Mouse (Mus musculus) myocyte (in vitro differentiated cells): ENCODE measurements at regions not wholly inside any gene's neighbourhood (a gene's known extent, or its start where the extent isn't known, plus 50 kb on each side); places are given as distances from the start of the nearest gene placed in this dataset.
A peak's percentile ranks its signal among the peaks of the same experiment; 100 is the strongest.

Experiments
- H3K27me3 ChIP-seq: one replicate; pipeline ENCODE4 v1.6.1; 2011; ENCODE audit not compliant: control insufficient read depth, insufficient read depth, insufficient read length
- H3K36me3 ChIP-seq: one replicate; pipeline ENCODE4 v1.6.1; 2011; ENCODE audit not compliant: control insufficient read depth, insufficient read depth
- H3K4me2 ChIP-seq: one replicate; pipeline ENCODE4 v1.6.1; 2011; ENCODE audit warnings: low read depth, control low read depth
- H3K4me3 ChIP-seq: one replicate; pipeline ENCODE4 v1.5.1; 2011; ENCODE audit warnings: mild to moderate bottlenecking, control low read depth, moderate library complexity
- H3K79me2 ChIP-seq: one replicate; pipeline ENCODE4 v1.6.1; 2011; ENCODE audit not compliant: control insufficient read depth, insufficient read depth
- H3ac ChIP-seq: one replicate; pipeline ENCODE4 v1.6.1; 2011; ENCODE audit not compliant: control insufficient read depth, insufficient read length
- CEBPB ChIP-seq: IDR thresholded peaks from 2 replicates; pipeline ENCODE4 v1.6.1; 2011; ENCODE audit warnings: mild to moderate bottlenecking, moderate library complexity; ENCODE audit not compliant: poor library complexity, insufficient read depth, severe bottlenecking
- E2F4 ChIP-seq: IDR thresholded peaks from one replicate; pipeline ENCODE4 v1.6.1; 2011; ENCODE audit warnings: mild to moderate bottlenecking, control low read depth, moderate library complexity; ENCODE audit not compliant: insufficient read depth
- MAX ChIP-seq: IDR thresholded peaks from one replicate; pipeline ENCODE4 v1.6.1; 2011; ENCODE audit warnings: low read depth, mild to moderate bottlenecking, control low read depth
- MYOD1 ChIP-seq, 3 experiments: IDR thresholded peaks; one replicate each; pipeline ENCODE4 v1.6.1; 2011; ENCODE audit warnings: control low read depth in 2 of 3, low read depth in 2 of 3, mild to moderate bottlenecking in 2 of 3, moderate library complexity in 1 of 3; ENCODE audit not compliant: insufficient read length in 2 of 3, control insufficient read depth in 1 of 3
- MYOG ChIP-seq, 3 experiments: IDR thresholded peaks; one replicate each; pipeline ENCODE4 v1.6.1; 2011; ENCODE audit warnings: control low read depth in 2 of 3, low read depth in 2 of 3, mild to moderate bottlenecking in 2 of 3; ENCODE audit not compliant: insufficient read length in 2 of 3, control insufficient read depth in 1 of 3, insufficient read depth in 1 of 3
- POLR2A ChIP-seq: IDR thresholded peaks from one replicate; pipeline ENCODE4 v1.6.1; 2011; ENCODE audit warnings: low read depth, mild to moderate bottlenecking, control low read depth, moderate library complexity; ENCODE audit not compliant: insufficient read length
- POLR2AphosphoS2 ChIP-seq: IDR thresholded peaks from one replicate; pipeline ENCODE4 v1.6.1; 2011; ENCODE audit warnings: low read depth, control low read depth; ENCODE audit not compliant: insufficient read length
- REST ChIP-seq: IDR thresholded peaks from one replicate; pipeline ENCODE4 v1.6.1; 2011; ENCODE audit warnings: mild to moderate bottlenecking, control low read depth, moderate library complexity; ENCODE audit not compliant: insufficient read depth, insufficient read length
- SRF ChIP-seq: IDR thresholded peaks from one replicate; pipeline ENCODE4 v1.6.1; 2011; ENCODE audit warnings: low read depth; ENCODE audit not compliant: control insufficient read depth, insufficient read length
- TCF12 ChIP-seq: IDR thresholded peaks from one replicate; pipeline ENCODE4 v1.6.1; 2011; ENCODE audit warnings: mild to moderate bottlenecking, control low read depth; ENCODE audit not compliant: poor library complexity, insufficient read depth, severe bottlenecking
- TCF3 ChIP-seq: IDR thresholded peaks from one replicate; pipeline ENCODE4 v1.6.1; 2011; ENCODE audit warnings: low read depth, control low read depth; ENCODE audit not compliant: insufficient read length
- USF1 ChIP-seq: IDR thresholded peaks from one replicate; pipeline ENCODE4 v1.6.1; 2011; ENCODE audit warnings: low read depth, mild to moderate bottlenecking, control low read depth, moderate library complexity

DNA sequence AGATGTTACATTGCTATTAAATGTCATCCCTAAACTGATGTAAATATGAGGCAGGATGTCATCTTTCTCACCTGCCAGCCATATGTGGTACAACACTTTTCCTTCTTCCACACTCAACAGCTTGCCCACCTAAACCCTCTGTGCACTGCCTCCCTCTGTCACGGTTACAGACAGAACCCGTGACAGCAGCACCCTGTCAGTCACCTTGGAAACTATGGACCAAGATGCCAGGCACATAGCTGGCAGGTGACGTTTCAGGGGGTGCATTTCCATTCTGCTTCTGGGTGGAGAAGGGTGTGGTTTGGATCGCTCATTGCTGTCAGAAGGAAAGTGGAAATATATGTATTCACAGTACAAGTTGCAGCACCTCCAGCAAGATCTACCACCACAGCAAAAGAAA lies 100.2 kb upstream of the Npas2 start:
- Histone ChIP-seq H3K36me3 (no peaks in the 10 kb centered on the region), H3K4me2 (no peak overlapping the region), H3K27me3 (no peaks in the 10 kb centered on the region), H3K4me3 (no peak overlapping the region), H3K79me2 (no peaks in the 10 kb centered on the region), H3ac (no peak overlapping the region)
- TF ChIP-seq REST: no peak
- TF ChIP-seq MYOG (IDR thresholded peaks at IDR 0.05; ENCODE audit: control insufficient read depth in 1 of 3, insufficient read depth in 1 of 3, insufficient read length in 2 of 3, low read depth in 2 of 3): no peak
- TF ChIP-seq MYOD1 (IDR thresholded peaks at IDR 0.05; ENCODE audit: control insufficient read depth in 1 of 3, insufficient read length in 2 of 3, low read depth in 2 of 3): no peak
- no peak for TF ChIP-seq POLR2AphosphoS2
- no peak for TF ChIP-seq POLR2A
- TF ChIP-seq TCF12: no peak
- TF ChIP-seq USF1: no peak
- no peak for TF ChIP-seq CEBPB
- TF ChIP-seq SRF: no peak
- TF ChIP-seq MAX: no peak
- TF ChIP-seq TCF3: no peak
- TF ChIP-seq E2F4: no peak

DNA sequence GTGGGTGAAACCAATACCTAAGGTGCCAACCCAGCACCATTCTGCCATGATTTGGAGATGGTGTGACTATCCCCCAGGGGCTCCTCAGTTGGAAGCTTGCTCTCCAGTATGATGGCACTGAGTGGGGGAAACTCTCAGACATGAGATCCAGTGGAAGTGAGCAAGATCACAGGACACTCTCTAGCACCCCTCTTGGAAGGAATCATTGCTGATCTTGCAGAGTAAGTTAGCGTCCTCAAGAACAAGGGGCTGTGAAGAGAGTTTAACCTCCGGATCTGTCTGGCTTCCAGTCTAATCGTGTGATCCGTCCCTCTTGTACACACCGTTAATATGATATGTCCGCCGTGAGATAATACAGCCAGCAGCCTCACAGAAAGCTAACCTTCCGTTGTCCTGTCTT lies 99.5 kb upstream of the Npas2 start:
- no peaks in the 10 kb centered on the region for H3K36me3 ChIP-seq
- no peaks in the 10 kb centered on the region for H3K27me3 ChIP-seq
- TF ChIP-seq USF1 (no peak), TCF3 (no peak), TCF12 (no peak), POLR2A (no peak), MYOG (IDR thresholded peaks at IDR 0.05; ENCODE audit: control insufficient read depth in 1 of 3, insufficient read depth in 1 of 3, insufficient read length in 2 of 3, low read depth in 2 of 3) (no peak), MAX (no peak), E2F4 (no peak), MYOD1 (IDR thresholded peaks at IDR 0.05; ENCODE audit: control insufficient read depth in 1 of 3, insufficient read length in 2 of 3, low read depth in 2 of 3) (no peak), SRF (no peak), CEBPB (no peak), POLR2AphosphoS2 (no peak), REST (no peak)

DNA sequence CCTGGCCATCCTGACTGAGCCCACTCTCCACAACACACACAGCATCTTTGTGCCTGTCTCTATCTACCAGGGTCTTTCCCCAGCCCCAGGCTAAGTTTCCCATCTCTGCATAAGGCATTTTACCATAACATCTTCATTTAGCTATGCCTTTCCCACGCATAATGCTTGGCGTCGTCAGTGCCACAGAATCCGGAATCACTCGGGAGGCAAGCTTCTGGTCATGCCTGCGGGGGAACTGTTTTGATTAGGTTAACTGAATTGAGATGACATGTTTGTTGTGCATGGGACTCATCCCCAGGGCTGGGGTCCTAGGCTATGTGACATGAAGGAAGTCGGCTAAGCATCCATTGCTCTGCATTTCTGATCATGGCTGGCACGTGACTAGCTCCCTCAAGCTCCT lies 97.6 kb upstream of the Npas2 start:
- H3K27me3 ChIP-seq: no peaks in the 10 kb centered on the region
- no peak overlapping the region for H3K4me3 ChIP-seq
- TF ChIP-seq MAX (no peak), MYOG (IDR thresholded peaks at IDR 0.05; ENCODE audit: control insufficient read depth in 1 of 3, insufficient read depth in 1 of 3, insufficient read length in 2 of 3, low read depth in 2 of 3) (no peak), TCF12 (no peak), CEBPB (no peak), TCF3 (no peak), E2F4 (no peak), POLR2A (no peak), POLR2AphosphoS2 (no peak)
- no peak overlapping the region for H3K4me2 ChIP-seq
- H3K79me2 ChIP-seq: no peaks in the 10 kb centered on the region
- H3K36me3 ChIP-seq: no peaks in the 10 kb centered on the region
- no peak overlapping the region for H3ac ChIP-seq

More for the DNA sequence above, 99.5 kb upstream of the Npas2 start:
- no peak overlapping the region for H3K4me3 ChIP-seq
- no peaks in the 10 kb centered on the region for H3K79me2 ChIP-seq
- H3K4me2 ChIP-seq: no peak overlapping the region
- no peak overlapping the region for H3ac ChIP-seq

DNA sequence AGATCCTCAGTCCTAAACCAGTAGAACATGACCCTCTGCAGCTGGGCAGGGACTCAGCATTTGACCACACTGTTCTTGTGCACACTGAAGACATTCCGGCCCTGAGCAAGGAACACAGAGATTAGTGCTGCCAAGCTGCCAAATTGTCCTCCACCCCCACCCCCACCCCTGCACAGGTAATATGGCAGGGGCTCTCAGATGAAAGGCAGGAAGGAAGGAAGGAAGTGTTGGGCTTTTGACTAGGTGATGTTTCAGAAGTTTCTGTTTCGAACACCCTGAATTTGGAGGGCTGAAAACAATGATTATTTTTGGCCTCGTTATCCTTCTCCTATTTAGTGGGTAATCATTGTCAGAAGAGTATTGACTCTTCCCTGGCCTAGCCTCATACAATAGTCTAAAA lies 96.8 kb upstream of the Npas2 start:
- no peaks in the 10 kb centered on the region for H3K36me3 ChIP-seq
- H3K4me3 ChIP-seq: no peak overlapping the region
- no peak overlapping the region for H3ac ChIP-seq
- no peaks in the 10 kb centered on the region for H3K79me2 ChIP-seq
- no peak for TF ChIP-seq MYOD1 (IDR thresholded peaks at IDR 0.05; ENCODE audit: control insufficient read depth in 1 of 3, insufficient read length in 2 of 3, low read depth in 2 of 3)
- TF ChIP-seq MAX: no peak
- no peak for TF ChIP-seq TCF3
- TF ChIP-seq E2F4: no peak
- TF ChIP-seq SRF: no peak
- no peak for TF ChIP-seq TCF12
- TF ChIP-seq POLR2AphosphoS2: no peak
- TF ChIP-seq USF1: no peak
- no peak for TF ChIP-seq MYOG (IDR thresholded peaks at IDR 0.05; ENCODE audit: control insufficient read depth in 1 of 3, insufficient read depth in 1 of 3, insufficient read length in 2 of 3, low read depth in 2 of 3)
- no peak for TF ChIP-seq REST
- no peak for TF ChIP-seq CEBPB
- no peak for TF ChIP-seq POLR2A
- no peaks in the 10 kb centered on the region for H3K27me3 ChIP-seq
- H3K4me2 ChIP-seq: no peak overlapping the region

DNA sequence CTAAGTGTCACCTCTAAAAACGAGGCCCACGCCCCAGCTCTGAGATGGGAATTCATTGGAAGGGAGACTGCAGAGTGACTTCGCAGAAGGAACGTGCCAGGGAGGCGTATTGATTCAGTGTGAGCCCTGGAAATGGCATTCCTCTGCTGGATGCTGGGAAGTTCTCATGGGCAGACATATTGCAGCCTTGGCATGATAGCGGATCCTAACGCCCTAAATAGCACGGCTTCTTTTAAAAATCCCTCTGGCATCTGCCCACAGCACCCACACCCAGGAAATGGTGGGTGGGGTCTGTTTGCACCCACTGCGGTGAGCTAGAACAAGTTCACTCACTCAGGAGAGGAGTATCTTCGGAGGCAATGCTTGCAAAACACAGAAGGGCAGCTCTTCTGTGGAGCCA lies 96.0 kb upstream of the Npas2 start:
- H3K4me2 ChIP-seq: peak overlapping the region; percentile 1
- H3K79me2 ChIP-seq: no peaks in the 10 kb centered on the region
- TF ChIP-seq E2F4 (no peak), POLR2A (no peak), MAX (no peak), POLR2AphosphoS2 (no peak), MYOG (IDR thresholded peaks at IDR 0.05; ENCODE audit: control insufficient read depth in 1 of 3, insufficient read depth in 1 of 3, insufficient read length in 2 of 3, low read depth in 2 of 3) (no peak), REST (no peak), CEBPB (no peak), SRF (no peak), TCF3 (no peak), MYOD1 (IDR thresholded peaks at IDR 0.05; ENCODE audit: control insufficient read depth in 1 of 3, insufficient read length in 2 of 3, low read depth in 2 of 3) (no peak), TCF12 (no peak), USF1 (no peak)
- no peak overlapping the region for H3ac ChIP-seq
- no peak overlapping the region for H3K4me3 ChIP-seq
- no peaks in the 10 kb centered on the region for H3K27me3 ChIP-seq
- H3K36me3 ChIP-seq: no peaks in the 10 kb centered on the region
